Mouse (Mus musculus) C2C12 (cell line): ENCODE results near the gene Grik4. TPM values are rescaled to one million over a fixed set of nuclear protein-coding genes. Genes with fewer than 3 reads are reported as not detected.

ENCODE experiments used
- H3K27me3 ChIP-seq: one replicate; pipeline ENCODE4 v1.6.1; 2011; ENCODE audit not compliant: control insufficient read depth, insufficient read depth, insufficient read length
- H3K36me3 ChIP-seq: one replicate; pipeline ENCODE4 v1.6.1; 2011; ENCODE audit not compliant: control insufficient read depth, insufficient read depth
- H3K4me3 ChIP-seq: one replicate; pipeline ENCODE4 v1.5.1; 2011; ENCODE audit warnings: mild to moderate bottlenecking, control low read depth; ENCODE audit not compliant: poor library complexity, insufficient read depth, severe bottlenecking
- H3K79me2 ChIP-seq: one replicate; pipeline ENCODE4 v1.6.1; 2011; ENCODE audit not compliant: control insufficient read depth, insufficient read depth
- H3K79me3 ChIP-seq: one replicate; pipeline ENCODE4 v1.6.1; 2011; ENCODE audit warnings: low read depth, control low read depth
- H3ac ChIP-seq: one replicate; pipeline ENCODE3; 2011; ENCODE audit warnings: low read depth; ENCODE audit not compliant: control insufficient read depth, insufficient read length
- CEBPB ChIP-seq: IDR thresholded peaks from one replicate; pipeline ENCODE4 v1.6.1; 2011; ENCODE audit warnings: low read depth, mild to moderate bottlenecking, control low read depth, moderate library complexity
- CTCF ChIP-seq: IDR thresholded peaks from one replicate; pipeline ENCODE4 v1.5.1; 2011; ENCODE audit not compliant: control insufficient read depth, insufficient read depth, insufficient read length
- FOSL1 ChIP-seq: IDR thresholded peaks from one replicate; pipeline ENCODE4 v1.8.0; 2011; ENCODE audit warnings: mild to moderate bottlenecking, low read length; ENCODE audit not compliant: poor library complexity, insufficient read depth, severe bottlenecking
- MAX ChIP-seq: IDR thresholded peaks from one replicate; pipeline ENCODE4 v1.6.1; 2011; ENCODE audit warnings: mild to moderate bottlenecking, control low read depth
- MYOD1 ChIP-seq: IDR thresholded peaks from one replicate; pipeline ENCODE4 v1.6.1; 2011; ENCODE audit warnings: low read depth; ENCODE audit not compliant: control insufficient read depth, insufficient read length
- MYOG ChIP-seq: IDR thresholded peaks from one replicate; pipeline ENCODE4 v1.6.1; 2011; ENCODE audit not compliant: control insufficient read depth, insufficient read length; ENCODE audit errors: extremely low read depth
- USF1 ChIP-seq: IDR thresholded peaks from one replicate; pipeline ENCODE4 v1.6.1; 2011; ENCODE audit warnings: low read depth, mild to moderate bottlenecking, control low read depth, moderate library complexity
- polyA plus RNA-seq: library from polyadenylated mRNA; unstranded; fragments of >200 nt; fragmentation: generic; extraction: Trizol; gene quantifications from one replicate; pipeline ENCODE4 v1.2.1, GENCODE M21; 2012; ENCODE audit warnings: missing spikeins

Grik4 gene
- polyA plus RNA-seq, 1 experiment: not detected

DNA sequence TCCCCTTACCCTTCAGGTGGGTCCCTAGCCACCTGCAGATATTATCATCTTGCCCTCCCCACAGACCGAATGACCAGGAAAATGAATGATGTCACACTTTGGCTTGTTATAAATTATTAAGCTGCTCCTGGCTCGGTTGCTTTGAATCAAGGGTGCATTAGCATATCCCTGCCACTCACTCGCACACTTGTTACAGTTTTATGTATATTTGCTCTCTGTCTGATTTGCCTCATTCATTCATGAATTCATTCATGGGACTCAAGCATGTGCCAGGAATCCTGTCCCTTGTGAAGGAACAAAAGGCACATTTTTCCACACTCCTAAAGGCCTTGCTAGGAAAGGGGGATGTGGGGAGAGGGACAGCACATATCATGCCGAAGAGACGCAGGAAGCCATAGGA, 431.1 kb downstream of the Grik4 start:
- H3ac ChIP-seq: no peak overlapping the region
- H3K4me3 ChIP-seq: no peak overlapping the region
- H3K79me3 ChIP-seq: no peaks in the 10 kb centered on the region
- TF ChIP-seq MAX: no peak
- no peak for TF ChIP-seq MYOD1
- TF ChIP-seq CTCF: no peak
- H3K79me2 ChIP-seq: no peaks in the 10 kb centered on the region
- no peaks in the 10 kb centered on the region for H3K27me3 ChIP-seq
- no peaks in the 10 kb centered on the region for H3K36me3 ChIP-seq

DNA sequence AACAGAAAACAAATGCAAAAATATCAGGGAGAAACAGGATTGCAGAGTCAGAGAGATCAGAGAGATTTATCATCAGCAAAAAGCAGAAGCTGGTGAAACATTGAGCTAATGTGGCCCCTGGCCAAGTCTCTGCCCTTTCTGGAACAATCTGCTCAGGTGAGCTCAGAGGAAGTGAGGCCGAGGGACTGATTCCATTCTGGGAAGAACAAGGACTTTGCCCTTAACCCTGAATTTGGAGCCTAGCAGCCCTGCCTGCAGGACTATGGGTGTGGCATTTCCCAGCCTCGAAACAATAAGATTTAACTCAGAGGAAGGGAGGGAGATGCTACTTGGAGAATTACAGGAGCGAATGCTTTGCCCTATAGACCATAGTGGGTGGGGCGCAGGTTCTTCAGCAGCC, 432.0 kb downstream of the Grik4 start:
- H3ac ChIP-seq: no peak overlapping the region
- H3K79me2 ChIP-seq: no peaks in the 10 kb centered on the region
- no peak overlapping the region for H3K4me3 ChIP-seq
- H3K27me3 ChIP-seq: no peaks in the 10 kb centered on the region
- H3K36me3 ChIP-seq: no peaks in the 10 kb centered on the region
- TF ChIP-seq MYOG (no peak), USF1 (no peak)
- H3K79me3 ChIP-seq: no peaks in the 10 kb centered on the region

DNA sequence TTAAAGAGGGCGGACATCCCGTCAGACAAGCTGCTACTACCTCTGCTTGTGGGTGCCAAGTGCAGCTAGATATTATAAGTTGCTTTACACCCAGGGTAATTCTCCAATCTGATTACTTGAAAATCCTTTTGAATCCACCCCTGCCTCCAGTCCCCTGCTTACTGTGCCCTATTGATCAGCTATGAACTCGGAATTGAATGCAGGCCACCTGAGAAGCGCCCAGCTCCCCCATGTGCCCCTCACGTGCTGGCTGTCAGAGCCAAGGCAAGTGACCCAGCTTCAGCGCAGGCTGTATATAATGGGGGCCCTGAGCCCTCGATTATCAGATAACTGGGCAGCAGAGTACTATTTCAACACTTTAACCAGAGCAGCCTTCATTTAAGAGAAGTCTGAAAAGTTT, 436.1 kb downstream of the Grik4 start:
- H3K79me2 ChIP-seq: no peaks in the 10 kb centered on the region
- no peak overlapping the region for H3ac ChIP-seq
- no peak for TF ChIP-seq CEBPB
- no peak for TF ChIP-seq MAX
- no peak for TF ChIP-seq CTCF
- TF ChIP-seq USF1: no peak
- TF ChIP-seq MYOG: no peak
- no peak for TF ChIP-seq FOSL1
- no peak for TF ChIP-seq MYOD1
- no peak overlapping the region for H3K4me3 ChIP-seq
- H3K27me3 ChIP-seq: no peaks in the 10 kb centered on the region
- H3K79me3 ChIP-seq: no peaks in the 10 kb centered on the region
- no peaks in the 10 kb centered on the region for H3K36me3 ChIP-seq

DNA sequence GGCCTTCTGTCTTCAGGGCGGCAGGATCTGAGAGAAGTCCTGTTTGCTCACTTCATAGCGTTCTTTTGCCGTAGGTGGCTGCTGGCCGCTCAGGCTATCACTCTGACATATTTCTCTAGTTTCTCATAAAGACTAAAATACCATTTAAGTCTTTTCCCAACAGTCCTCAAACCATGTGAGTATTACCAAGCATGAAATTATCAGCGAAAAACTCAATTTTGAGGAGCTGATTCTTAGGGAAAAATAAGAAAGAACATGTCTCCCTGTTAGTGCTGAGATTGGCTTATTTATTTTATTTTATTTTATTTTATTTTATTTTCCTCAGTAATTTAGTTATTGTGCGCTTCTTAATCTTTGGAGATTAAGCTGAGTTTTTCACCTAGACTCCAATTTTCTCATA, 436.6 kb downstream of the Grik4 start, which contains the start of gene Tbcel:
TSS of gene Tbcel (minus strand) at position 101 of the 400 bp plus-strand sequence.
- Histone ChIP-seq H3K79me3 (no peaks in the 10 kb centered on the region), H3K79me2 (no peaks in the 10 kb centered on the region), H3K27me3 (no peaks in the 10 kb centered on the region), H3ac (no peak within 1 kb of the TSS), H3K36me3 (no peaks in the 10 kb centered on the region), H3K4me3 (no peak within 1 kb of the TSS)
- TF ChIP-seq FOSL1 (no peak), MYOD1 (no peak), MAX (no peak), CEBPB (no peak), CTCF (no peak), USF1 (no peak), MYOG (no peak)

DNA sequence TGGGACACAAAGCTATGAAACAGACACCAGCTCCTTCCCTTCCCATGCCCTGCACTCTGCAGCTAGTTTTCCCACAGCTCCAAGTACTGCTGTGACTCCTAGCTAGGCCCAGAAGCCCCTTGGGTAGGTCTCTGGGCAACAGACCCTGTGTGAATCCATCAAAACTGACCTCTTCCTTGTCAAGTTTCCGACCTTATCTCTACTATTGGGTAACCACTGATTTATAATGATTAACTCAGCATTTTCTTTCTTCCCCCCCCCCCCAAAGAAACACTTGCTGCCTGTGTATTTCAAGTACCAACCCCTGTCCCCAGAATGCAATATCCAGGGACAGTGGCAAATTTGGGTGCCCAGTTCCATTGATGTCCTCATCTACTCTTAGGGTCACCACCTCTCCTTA, 437.3 kb downstream of the Grik4 start:
- H3ac ChIP-seq: no peak overlapping the region
- no peaks in the 10 kb centered on the region for H3K79me3 ChIP-seq
- no peaks in the 10 kb centered on the region for H3K79me2 ChIP-seq
- H3K36me3 ChIP-seq: no peaks in the 10 kb centered on the region
- H3K27me3 ChIP-seq: no peaks in the 10 kb centered on the region
- no peak for TF ChIP-seq CEBPB
- no peak for TF ChIP-seq USF1
- TF ChIP-seq CTCF: no peak
- TF ChIP-seq MAX: no peak
- TF ChIP-seq MYOD1: no peak
- TF ChIP-seq MYOG: no peak
- no peak for TF ChIP-seq FOSL1
- no peak overlapping the region for H3K4me3 ChIP-seq

DNA sequence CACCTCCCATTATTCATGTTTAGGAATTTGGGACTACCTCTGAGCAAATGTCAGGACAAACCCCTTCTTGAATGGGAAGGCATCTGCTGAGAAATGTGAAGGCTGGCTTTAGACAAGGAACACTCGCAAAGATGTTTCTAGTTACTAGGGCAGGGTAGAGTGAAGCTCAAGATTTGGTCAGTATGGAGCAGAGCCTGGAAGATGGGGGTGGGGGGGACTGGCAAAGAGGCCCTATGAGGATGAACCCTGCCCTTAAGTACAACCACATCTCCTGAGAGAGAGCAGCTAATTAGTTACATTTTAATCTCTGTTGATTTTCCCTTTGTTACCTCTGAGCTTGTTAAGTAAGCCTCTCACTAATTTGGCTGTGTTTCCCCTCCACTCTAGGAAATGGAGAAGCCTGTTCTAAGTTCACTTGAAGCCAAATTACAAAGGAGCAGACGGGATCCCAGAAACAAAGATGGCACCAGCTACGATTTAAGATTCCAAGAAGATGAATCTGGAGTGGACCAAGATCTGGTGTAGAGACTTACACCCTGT, 439.3 kb downstream of the Grik4 start:
- H3K79me2 ChIP-seq: no peaks in the 10 kb centered on the region
- H3K27me3 ChIP-seq: no peaks in the 10 kb centered on the region
- no peak overlapping the region for H3ac ChIP-seq
- no peaks in the 10 kb centered on the region for H3K79me3 ChIP-seq
- H3K4me3 ChIP-seq: no peak overlapping the region
- no peaks in the 10 kb centered on the region for H3K36me3 ChIP-seq
- TF ChIP-seq MAX: no peak
- TF ChIP-seq MYOG: no peak
- no peak for TF ChIP-seq CTCF
- no peak for TF ChIP-seq MYOD1
